Mouse (Mus musculus) c-Kit-positive CD71-positive TER-119-negative erythroid progenitor cells, embryonic 14.5 days (primary cell): Measurements from ENCODE around the gene Gm9767.

Source experiments
- DNase-seq: peaks from one replicate; pipeline ENCODE4 v3.0.0-alpha.2; 2013; ENCODE audit warnings: low read depth

Gm9767 gene

GRCm38 (mm10) chr10:26077671-26078481 is at the start of gene Gm9767:
Gm9767 (plus strand) TSS chr10:26078255.
- DNase-seq: no peak

- no peak for DNase-seq
These were observed 43.1 kb upstream of the Gm9767 start for GRCm38 (mm10) chr10:26034931-26035330.

GRCm38 (mm10) chr10:26051177-26051576 is 26.9 kb upstream of the Gm9767 start:
- no peak for DNase-seq

GRCm38 (mm10) chr10:26059662-26060307 is 18.3 kb upstream of the Gm9767 start:
- no peak for DNase-seq

GRCm38 (mm10) chr10:26063071-26063470 is 15.0 kb upstream of the Gm9767 start:
- DNase-seq: no peak

- DNase-seq: no peak
These were observed 6.1 kb upstream of the Gm9767 start for GRCm38 (mm10) chr10:26071986-26072385.

- DNase-seq: no peak
These were observed 1.1 kb upstream of the Gm9767 start for GRCm38 (mm10) chr10:26076949-26077348.

GRCm38 (mm10) chr10:26078521-26079142 is 577 bp downstream of the Gm9767 start, which contains the start of gene Tmem200a:
Tmem200a (minus strand) TSS chr10:26079052.
- no peak for DNase-seq

GRCm38 (mm10) chr10:26079678-26080077 is 1.6 kb downstream of the Gm9767 start:
- no peak for DNase-seq

GRCm38 (mm10) chr10:26082081-26082480 is 4.0 kb downstream of the Gm9767 start:
- DNase-seq: peak; percentile 2

- no peak for DNase-seq
These were observed 25.4 kb downstream of the Gm9767 start for GRCm38 (mm10) chr10:26103330-26103982.

GRCm38 (mm10) chr10:26114409-26114808 is 36.4 kb downstream of the Gm9767 start:
- no peak for DNase-seq

GRCm38 (mm10) chr10:26119067-26119821 is 41.2 kb downstream of the Gm9767 start:
- DNase-seq: no peak

- no peak for DNase-seq
These were observed 41.7 kb downstream of the Gm9767 start for GRCm38 (mm10) chr10:26119822-26120183.
